Mouse (Mus musculus) erythroblast, adult 5-6 weeks (primary cell): ENCODE data around the gene Lrwd1. TPM values are rescaled to one million over a fixed set of nuclear protein-coding genes. Genes with fewer than 3 reads are reported as not detected.
"Not testable (repeated sequence)": the region's sequence is repeated elsewhere in the genome, so short reads cannot be mapped to it uniquely, and the experiment has no call there.

Source experiments
- ATAC-seq: replicated peaks from 2 replicates; pipeline ENCODE4 v1.8.0; 2016; ENCODE audit warnings: moderate number of reproducible peaks, mild to moderate bottlenecking, moderate TSS enrichment, inconsistent platforms; ENCODE audit not compliant: poor library complexity, low FRiP score, severe bottlenecking
- total RNA-seq, 2 experiments: library from RNA; stranded (forward) in 1 of 2; stranded (reverse) in 1 of 2; fragments of 150-400 nt in 1 of 2; fragments of 200-764, 138-1000 nt in 1 of 2; gene quantifications; 2 replicates each; pipeline versions ENCODE4 v1.2.3 to v1.2.4; 2015 to 2017; ENCODE audit warnings: low replicate concordance in 2 of 2

Gene Lrwd1
- total RNA-seq (2015; ENCODE audit: low replicate concordance) (2.9 and 24.2 TPM in 2 replicates), total RNA-seq (2017; ENCODE audit: low replicate concordance) (11.9 and 14.8 TPM in 2 replicates)

GRCm38 (mm10) chr5:136135571-136136291 is at the start of gene Lrwd1, which contains the start of gene Alkbh4:
Gene Lrwd1 (minus strand): TSS chr5:136136074.
Gene Alkbh4 (plus strand): TSS chr5:136136146.
- ATAC-seq = peak; percentile 92

GRCm38 (mm10) chr5:136183766-136184165 is 47.9 kb upstream of the Lrwd1 start:
- ATAC-seq = no peak

- ATAC-seq = no peak
Measured at GRCm38 (mm10) chr5:136182830-136183229, 47.0 kb upstream of the Lrwd1 start.

GRCm38 (mm10) chr5:136182049-136182448 is 46.2 kb upstream of the Lrwd1 start:
- no peak for ATAC-seq

- no peak for ATAC-seq
Measured at GRCm38 (mm10) chr5:136181197-136181596, 45.3 kb upstream of the Lrwd1 start.

- ATAC-seq = no peak
Measured at GRCm38 (mm10) chr5:136179594-136179993, 43.7 kb upstream of the Lrwd1 start.

GRCm38 (mm10) chr5:136173606-136174463 is 38.0 kb upstream of the Lrwd1 start:
- ATAC-seq = no peak

GRCm38 (mm10) chr5:136172939-136173338 is 37.1 kb upstream of the Lrwd1 start:
- ATAC-seq = no peak

- ATAC-seq = no peak; the same call in 1 of the 2 replicates
Measured at GRCm38 (mm10) chr5:136171363-136172341, 35.8 kb upstream of the Lrwd1 start.

- peak; percentile 60 for ATAC-seq
Measured at GRCm38 (mm10) chr5:136170512-136171362, 34.9 kb upstream of the Lrwd1 start, which contains the start of gene Orai2. Gene Orai2 (minus strand): TSS chr5:136170713.

GRCm38 (mm10) chr5:136169626-136170511 is 34.0 kb upstream of the Lrwd1 start:
- no peak for ATAC-seq

- no peak for ATAC-seq
Measured at GRCm38 (mm10) chr5:136168071-136168470, 32.2 kb upstream of the Lrwd1 start.

- no peak for ATAC-seq
Measured at GRCm38 (mm10) chr5:136167296-136167695, 31.4 kb upstream of the Lrwd1 start.

GRCm38 (mm10) chr5:136165246-136165645 is 29.4 kb upstream of the Lrwd1 start:
- ATAC-seq = no peak

- no peak for ATAC-seq
Measured at GRCm38 (mm10) chr5:136163807-136164474, 28.1 kb upstream of the Lrwd1 start.

- ATAC-seq = not testable (repeated sequence)
Measured at GRCm38 (mm10) chr5:136160084-136160483, 24.2 kb upstream of the Lrwd1 start.

- no peak for ATAC-seq
Measured at GRCm38 (mm10) chr5:136155399-136155798, 19.5 kb upstream of the Lrwd1 start.
